Mouse (Mus musculus) adipose tissue, adult 10 weeks (tissue): Measurements from ENCODE around the gene Krtap1-3. TPM values are rescaled to one million over a fixed set of nuclear protein-coding genes. Genes with fewer than 3 reads are reported as not detected.

Source experiments
- polyA plus RNA-seq: library from polyadenylated mRNA; stranded (reverse); fragments of 350-450 nt; fragmentation: Illumina TruSeq; extraction: RNeasy Lipid Tissue Mini Kit (QIAGEN cat#74804); gene quantifications from one replicate; pipeline ENCODE4 v1.2.3, GENCODE M21; 2014; ENCODE audit warnings: low read depth, low replicate concordance

Krtap1-3 gene
- not detected for polyA plus RNA-seq

GRCm38 (mm10) chr11:99590981-99591380, at the start of gene Krtap1-3:
Gene Krtap1-3 (minus strand): TSS chr11:99591339.

DNA sequence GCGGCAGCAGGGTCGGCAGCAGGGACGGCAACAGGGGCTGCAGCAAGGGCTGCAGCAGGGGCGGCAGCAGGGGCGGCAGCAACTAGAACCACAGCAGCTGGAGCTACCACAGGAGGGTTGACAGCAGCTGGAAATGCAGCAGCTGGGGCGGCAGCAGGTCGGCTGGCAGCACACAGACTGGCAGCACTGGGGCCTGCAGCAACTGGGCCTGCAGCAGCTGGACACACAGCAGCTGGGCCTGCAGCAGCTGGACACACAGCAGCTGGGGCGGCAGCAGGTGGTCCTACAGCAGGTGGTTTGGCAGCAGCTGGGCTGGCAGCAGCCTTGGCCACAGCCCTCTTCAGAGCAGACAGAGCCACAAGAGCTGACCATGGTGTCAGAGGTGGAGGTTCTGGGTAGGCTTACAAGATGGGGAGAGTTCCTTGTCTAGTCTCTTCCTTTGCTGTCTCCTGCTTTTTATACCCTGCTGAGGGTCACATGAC, 43.6 kb upstream of the Krtap1-3 start, which contains the start of gene Krtap4-2:
Krtap4-2 (minus strand) TSS at position 432 of the 482 bp plus-strand sequence.

GRCm38 (mm10) chr11:99628138-99628537, 37.0 kb upstream of the Krtap1-3 start, which contains the start of gene Krtap4-1:
Gene Krtap4-1 (minus strand): TSS chr11:99628238.

DNA sequence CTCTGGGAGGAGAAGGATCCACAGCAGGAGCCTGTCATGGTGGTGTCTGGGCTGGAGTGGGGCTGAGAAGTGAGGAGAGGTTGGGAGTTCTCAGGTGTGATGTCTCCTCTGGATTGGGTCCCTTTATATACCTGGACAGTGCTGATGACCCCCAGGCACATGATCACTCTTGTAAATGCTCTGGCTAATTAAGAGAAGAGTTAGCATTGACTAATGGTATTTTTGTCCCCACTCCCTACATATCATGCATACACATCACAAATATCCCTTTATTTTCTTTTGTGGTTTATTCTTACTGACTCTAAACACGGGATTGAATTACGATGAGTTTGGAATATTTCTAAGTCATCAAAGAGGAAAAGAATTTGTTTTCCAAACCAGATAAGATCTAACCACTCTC, 29.2 kb upstream of the Krtap1-3 start, which contains the start of gene Gm11562:
Gm11562 (minus strand) TSS at position 101 of the 400 bp plus-strand sequence.

DNA sequence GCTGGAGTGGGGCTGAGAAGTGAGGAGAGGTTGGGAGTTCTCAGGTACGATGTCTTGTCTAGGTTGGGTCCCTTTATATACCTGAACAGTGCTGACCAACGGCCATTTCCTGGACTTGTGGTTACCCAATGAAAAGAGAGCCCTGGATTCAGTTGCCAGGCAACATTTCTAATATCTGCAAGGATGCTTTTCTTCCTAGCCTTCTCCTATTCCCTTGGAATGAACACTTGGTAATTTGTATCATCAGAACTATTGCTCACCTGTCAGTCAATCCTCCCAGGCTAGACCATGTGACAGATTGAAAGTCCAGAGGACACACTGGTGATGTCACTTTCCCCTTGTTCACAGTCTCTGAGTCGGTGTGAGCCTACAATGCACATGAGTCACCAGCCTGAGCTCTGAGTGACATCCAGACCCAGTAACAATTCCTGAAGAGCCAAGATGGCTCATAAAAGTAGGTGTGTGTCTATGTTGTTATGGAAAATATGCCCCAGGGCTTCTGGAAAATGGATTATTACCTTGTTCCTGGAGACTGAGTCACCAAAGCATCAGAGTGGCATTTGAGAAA, 23.7 kb upstream of the Krtap1-3 start, which contains the start of gene Krtap2-4:
Krtap2-4 (minus strand) TSS at position 51 of the 568 bp plus-strand sequence.

DNA sequence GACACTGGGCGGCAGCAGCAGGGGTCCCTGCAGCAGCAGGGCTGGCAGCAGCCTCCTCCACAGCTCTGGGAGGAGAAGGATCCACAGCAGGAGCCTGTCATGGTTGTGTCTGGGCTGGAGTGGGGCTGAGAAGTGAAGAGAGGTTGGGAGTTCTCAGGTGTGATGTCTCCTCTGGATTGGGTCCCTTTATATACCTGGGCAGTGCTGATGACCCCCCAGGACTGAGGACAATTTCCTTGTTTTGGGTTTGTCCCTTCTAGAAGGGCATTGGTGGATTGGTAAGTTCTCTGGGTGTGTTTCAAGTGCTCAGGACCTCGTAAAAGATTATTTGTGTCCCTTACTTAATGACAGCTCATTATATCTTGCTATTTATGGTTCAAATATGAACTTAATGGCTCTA, 18.9 kb upstream of the Krtap1-3 start, which contains the start of gene Gm11937:
Gm11937 (minus strand) TSS at position 101 of the 400 bp plus-strand sequence.

GRCm38 (mm10) chr11:99603208-99603607, 12.1 kb upstream of the Krtap1-3 start, which contains the start of gene Gm11938:
Gene Gm11938 (minus strand): TSS chr11:99603308.

DNA sequence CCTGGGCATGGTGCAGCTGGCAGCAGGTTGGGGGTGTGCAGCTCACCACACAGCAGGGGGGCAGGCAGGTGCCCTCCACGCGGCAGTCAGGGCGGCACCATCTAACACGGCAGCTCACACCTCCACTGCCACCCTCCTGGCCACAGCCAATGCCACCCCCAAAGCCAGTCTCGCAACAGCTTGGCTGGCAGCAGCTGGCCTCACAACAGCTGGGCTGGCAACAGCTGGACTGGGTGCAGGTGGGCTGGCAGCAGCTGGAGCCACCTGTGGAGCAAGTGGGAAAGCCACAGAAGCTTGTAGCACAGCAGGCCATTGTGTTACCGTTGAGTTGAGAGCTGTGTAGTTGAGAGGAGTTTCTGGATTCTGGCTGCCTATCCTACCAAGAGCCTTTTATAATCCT, 6.6 kb upstream of the Krtap1-3 start, which contains the start of gene Krtap9-3:
Krtap9-3 (minus strand) TSS at position 364 of the 400 bp plus-strand sequence.

GRCm38 (mm10) chr11:99583245-99583704, 7.9 kb downstream of the Krtap1-3 start, which contains the start of gene Krtap1-4:
Gene Krtap1-4 (minus strand): TSS chr11:99583654.

GRCm38 (mm10) chr11:99580636-99581035, 10.5 kb downstream of the Krtap1-3 start, which contains the start of gene Krtap1-5:
Gene Krtap1-5 (minus strand): TSS chr11:99581016.

DNA sequence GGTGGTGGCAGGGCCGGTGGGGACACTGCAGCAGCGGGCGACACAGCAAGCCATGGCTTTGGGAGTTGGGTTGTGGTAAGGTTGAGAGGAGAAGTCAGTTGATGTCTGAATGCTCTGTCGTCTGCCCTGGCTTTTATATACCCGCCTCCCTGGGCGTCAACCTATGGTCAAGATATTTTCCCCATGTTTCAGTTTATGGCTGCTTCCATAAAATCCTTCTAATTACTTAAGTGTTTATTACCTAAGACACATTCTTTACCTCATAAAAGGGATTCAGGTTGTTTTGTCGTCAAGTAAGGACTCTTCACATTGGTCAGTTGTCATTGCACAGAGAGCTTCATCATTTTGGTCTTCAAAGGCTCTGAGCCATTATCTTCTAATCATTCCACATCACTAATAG, 24.6 kb downstream of the Krtap1-3 start, which contains the start of gene Krtap3-1:
Krtap3-1 (minus strand) TSS at position 101 of the 400 bp plus-strand sequence.

DNA sequence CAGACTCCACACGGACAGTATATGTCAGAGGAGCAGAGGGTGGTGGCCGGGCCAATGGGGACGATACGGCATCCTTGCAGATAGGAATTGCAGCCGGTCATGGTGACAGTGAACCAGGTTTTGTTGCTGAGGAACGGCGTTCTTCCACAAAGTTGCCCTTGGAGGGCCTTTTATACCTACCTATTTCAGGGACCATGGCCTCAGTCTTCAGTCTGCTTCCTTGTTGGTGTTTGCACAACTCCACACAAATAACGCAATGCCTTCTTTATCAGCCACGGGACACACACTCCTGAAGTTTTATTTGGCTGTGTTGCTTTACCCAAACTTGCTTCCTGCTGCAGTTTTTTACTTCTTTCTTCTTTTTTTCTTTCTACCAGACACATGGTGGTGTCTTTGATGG, 31.8 kb downstream of the Krtap1-3 start, which contains the start of gene Gm11939:
Gm11939 (minus strand) TSS at position 101 of the 400 bp plus-strand sequence.

GRCm38 (mm10) chr11:99556753-99557152, 34.4 kb downstream of the Krtap1-3 start, which contains the start of gene Krtap3-2:
Gene Krtap3-2 (minus strand): TSS chr11:99556853.

GRCm38 (mm10) chr11:99550765-99551164, 40.4 kb downstream of the Krtap1-3 start, which contains the start of gene Krtap3-3:
Gene Krtap3-3 (minus strand): TSS chr11:99550865.

Other genes with a start within 250 kb of the Krtap1-3 start
- not detected for gene Krt27, start 240.2 kb downstream of the Krtap1-3 start, polyA plus RNA-seq
- not detected for gene Krt28, start 216.4 kb downstream of the Krtap1-3 start, polyA plus RNA-seq
- 7.4 TPM for gene Krt10, start 202.0 kb downstream of the Krtap1-3 start, polyA plus RNA-seq
- not detected for gene Krt12, start 169.1 kb downstream of the Krtap1-3 start, polyA plus RNA-seq
- gene Krt20, start 153.2 kb downstream of the Krtap1-3 start, polyA plus RNA-seq, result 0.77 TPM
- gene Krt23, start 98.2 kb downstream of the Krtap1-3 start, polyA plus RNA-seq, result 62.3 TPM
- not detected for gene Krt39, start 70.0 kb downstream of the Krtap1-3 start, polyA plus RNA-seq
- gene Krt40, start 48.2 kb downstream of the Krtap1-3 start, polyA plus RNA-seq, result not detected
- 0.48 TPM for gene Krtap3-3, start 40.5 kb downstream of the Krtap1-3 start, polyA plus RNA-seq
- gene Krtap3-2, start 34.5 kb downstream of the Krtap1-3 start, polyA plus RNA-seq, result not detected
- not detected for gene Gm11939, start 31.9 kb downstream of the Krtap1-3 start, polyA plus RNA-seq
- not detected for gene Krtap3-1, start 24.7 kb downstream of the Krtap1-3 start, polyA plus RNA-seq
- not detected for gene Krtap1-5, start 10.3 kb downstream of the Krtap1-3 start, polyA plus RNA-seq
- gene Krtap1-4, start 7.7 kb downstream of the Krtap1-3 start, polyA plus RNA-seq, result not detected
- not detected for gene Krtap9-3, start 6.8 kb upstream of the Krtap1-3 start, polyA plus RNA-seq
- gene Gm11938, start 12.0 kb upstream of the Krtap1-3 start, polyA plus RNA-seq, result not detected
- not detected for gene Gm11937, start 18.9 kb upstream of the Krtap1-3 start, polyA plus RNA-seq
- not detected for gene Krtap2-4, start 23.5 kb upstream of the Krtap1-3 start, polyA plus RNA-seq
- not detected for gene Gm11562, start 29.1 kb upstream of the Krtap1-3 start, polyA plus RNA-seq
- gene Krtap4-1, start 36.9 kb upstream of the Krtap1-3 start, polyA plus RNA-seq, result not detected
- gene Krtap4-2, start 43.7 kb upstream of the Krtap1-3 start, polyA plus RNA-seq, result not detected
- not detected for gene Krtap4-7, start 52.8 kb upstream of the Krtap1-3 start, polyA plus RNA-seq
- gene Gm11555, start 58.9 kb upstream of the Krtap1-3 start, polyA plus RNA-seq, result not detected
- not detected for gene Gm11563, start 67.6 kb upstream of the Krtap1-3 start, polyA plus RNA-seq
- gene Krtap4-6, start 74.6 kb upstream of the Krtap1-3 start, polyA plus RNA-seq, result not detected
- gene Gm14190, start 99.4 kb upstream of the Krtap1-3 start, polyA plus RNA-seq, result not detected
- not detected for gene Gm14180, start 143.0 kb upstream of the Krtap1-3 start, polyA plus RNA-seq
- gene Gm11595, start 181.6 kb upstream of the Krtap1-3 start, polyA plus RNA-seq, result not detected
- not detected for gene Krtap4-8, start 189.4 kb upstream of the Krtap1-3 start, polyA plus RNA-seq
- not detected for gene Krtap4-9, start 193.9 kb upstream of the Krtap1-3 start, polyA plus RNA-seq
- gene Gm11596, start 202.1 kb upstream of the Krtap1-3 start, polyA plus RNA-seq, result not detected
- gene Gm11569, start 207.6 kb upstream of the Krtap1-3 start, polyA plus RNA-seq, result not detected
- not detected for gene Gm11554, start 213.1 kb upstream of the Krtap1-3 start, polyA plus RNA-seq
- not detected for gene Krtap4-13, start 218.6 kb upstream of the Krtap1-3 start, polyA plus RNA-seq
- not detected for gene Gm11564, start 224.3 kb upstream of the Krtap1-3 start, polyA plus RNA-seq
- not detected for gene 2300003K06Rik, start 246.7 kb upstream of the Krtap1-3 start, polyA plus RNA-seq